Mouse (Mus musculus): ENCODE data around the gene Tmem245. TPM values are rescaled to one million over a fixed set of nuclear protein-coding genes. Genes with fewer than 3 reads are reported as not detected.
"Not testable (repeated sequence)": the region's sequence is repeated elsewhere in the genome, so short reads cannot be mapped to it uniquely, and the experiment has no call there.

The Tmem245 gene
- total RNA-seq, 2 experiments from 2014 or later, result 81.5 to 86.2 TPM

DNA sequence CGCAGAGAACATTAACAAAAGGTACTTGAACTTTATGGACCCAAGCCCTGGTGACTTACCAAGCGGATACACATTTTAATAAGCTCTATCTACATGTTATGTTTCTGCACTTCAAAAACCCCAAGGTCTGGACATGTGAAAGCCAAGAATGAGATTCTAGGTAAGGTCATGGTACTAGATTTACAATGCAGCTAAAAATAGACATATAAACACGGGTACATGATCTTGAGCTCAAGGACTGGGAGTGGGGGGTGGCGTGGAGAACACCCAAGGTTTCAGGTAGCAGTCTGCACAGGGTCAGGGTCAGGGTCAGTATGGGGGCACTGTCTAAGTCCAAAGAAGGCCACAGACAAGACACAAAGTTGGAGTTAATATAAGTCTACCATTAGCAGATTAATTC, 16.9 kb downstream of the Tmem245 start:
- DNase-seq, result peak in 1 of 2 experiments; percentile 40

GRCm38 (mm10) chr4:56926971-56927370, 20.3 kb downstream of the Tmem245 start:
- no peak for DNase-seq

DNA sequence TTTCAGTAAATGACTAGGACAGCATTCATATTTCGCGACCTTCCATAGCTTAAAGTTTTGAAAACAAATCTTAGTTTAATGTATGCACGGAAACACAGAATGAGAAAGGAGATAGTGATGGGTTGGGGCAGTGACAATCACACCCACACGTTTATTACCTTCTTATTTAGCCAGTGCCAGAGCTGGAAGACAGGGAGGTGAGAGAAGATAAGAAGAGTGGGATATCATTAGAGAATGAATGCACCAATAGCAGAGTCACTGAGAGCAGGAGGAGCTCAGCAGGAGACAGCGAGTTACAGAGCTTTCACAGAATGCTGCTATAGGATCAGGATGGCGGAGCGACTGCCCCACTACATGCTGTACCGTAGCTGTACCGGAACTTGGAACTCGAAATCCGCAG, 25.0 kb downstream of the Tmem245 start:
- no peak for DNase-seq

DNA sequence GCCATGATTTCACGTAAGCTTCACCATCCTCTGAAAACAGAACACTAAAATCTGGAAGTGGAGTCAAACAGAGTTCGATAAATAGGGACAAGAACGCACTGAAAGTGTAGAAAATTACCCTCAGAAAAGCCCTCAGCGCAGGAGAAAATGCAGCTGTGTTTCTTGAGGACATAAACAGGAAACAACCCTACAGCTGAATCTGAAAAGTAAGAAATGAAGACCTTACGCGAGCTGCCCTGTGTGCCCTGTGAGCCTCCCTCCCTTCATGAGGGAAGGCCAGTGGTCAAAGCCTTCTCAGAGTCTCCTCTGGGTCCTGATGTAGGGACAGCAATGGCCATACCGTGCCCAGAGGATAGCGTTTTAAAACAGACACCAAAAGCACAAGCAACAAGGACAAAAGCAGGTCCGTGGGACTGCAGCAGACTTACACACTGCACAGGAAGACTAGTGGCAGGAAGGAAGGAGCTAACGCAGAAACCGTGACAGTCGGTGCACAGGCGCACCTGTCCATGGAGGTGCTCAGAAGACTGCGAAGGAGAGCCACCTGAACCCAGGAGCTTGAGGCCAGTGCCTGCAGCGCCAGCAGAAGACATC, 31.4 kb downstream of the Tmem245 start:
- DNase-seq, result no peak

GRCm38 (mm10) chr4:56914761-56915160, 32.5 kb downstream of the Tmem245 start:
- no peak for DNase-seq

- no peak for DNase-seq
Measured at GRCm38 (mm10) chr4:56914338-56914737, 32.9 kb downstream of the Tmem245 start.

- DNase-seq, result no peak
Measured at GRCm38 (mm10) chr4:56912382-56913001, 34.7 kb downstream of the Tmem245 start.

DNA sequence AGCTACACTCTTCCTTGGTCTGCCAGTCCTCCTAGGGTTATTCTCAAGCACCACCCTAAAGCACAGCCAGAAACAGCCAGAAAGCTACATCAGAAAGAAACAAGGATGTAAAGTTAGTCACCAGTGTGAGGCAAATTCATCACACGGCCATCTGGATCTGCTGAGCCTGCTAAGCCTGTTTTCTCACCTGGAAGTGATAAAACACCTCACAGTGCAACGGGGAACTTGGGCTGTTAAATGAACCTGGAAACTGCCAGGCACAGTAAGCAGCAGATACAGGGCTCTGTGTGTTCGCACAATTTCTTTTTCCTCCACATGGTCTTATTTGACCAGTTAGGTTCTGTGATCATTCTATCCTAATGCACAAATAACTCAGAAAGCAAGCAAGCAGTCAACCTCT, 37.7 kb downstream of the Tmem245 start:
- DNase-seq, result no peak

GRCm38 (mm10) chr4:56907671-56908070, 39.6 kb downstream of the Tmem245 start:
- no peak for DNase-seq

GRCm38 (mm10) chr4:56906926-56907325, 40.3 kb downstream of the Tmem245 start:
- no peak for DNase-seq

GRCm38 (mm10) chr4:56905507-56905906, 41.7 kb downstream of the Tmem245 start:
- no peak for DNase-seq

DNA sequence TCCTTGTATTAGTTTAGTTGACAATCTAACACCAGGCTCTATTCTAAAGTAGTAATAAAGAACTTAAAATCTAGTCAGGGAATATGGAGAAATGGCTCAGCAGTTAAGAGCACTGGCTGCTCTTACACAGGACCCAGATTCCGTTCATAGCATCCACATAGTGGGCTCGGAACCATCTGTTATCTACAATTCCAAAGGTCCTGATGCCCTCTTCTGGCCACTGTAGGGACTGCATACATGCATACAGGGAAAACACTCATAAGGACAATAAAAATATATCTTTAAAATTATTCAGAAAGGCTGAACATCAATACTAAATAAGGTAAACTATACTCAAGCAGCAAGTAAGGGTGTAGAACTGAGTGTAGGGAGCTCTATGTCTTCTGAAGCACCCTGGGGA, 45.6 kb downstream of the Tmem245 start:
- DNase-seq, result no peak

DNA sequence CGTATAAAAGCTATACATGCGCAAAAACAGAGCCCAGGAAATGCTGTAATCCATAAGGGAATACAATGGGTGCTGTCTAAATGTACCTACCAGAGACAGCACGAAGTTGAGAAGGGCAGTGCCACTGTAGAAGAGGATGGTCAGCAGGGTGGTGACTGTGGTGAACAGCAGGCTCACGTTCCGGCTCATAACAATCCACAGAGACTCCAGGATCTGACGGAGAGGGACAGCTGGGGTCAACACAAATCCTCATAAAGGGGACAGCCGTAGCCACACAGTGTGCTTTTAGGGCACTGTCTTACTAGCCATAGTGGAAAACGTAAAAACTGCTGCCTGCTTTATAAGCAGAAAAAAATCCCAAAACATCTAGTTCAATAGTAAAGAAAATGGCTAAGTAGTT, 48.0 kb downstream of the Tmem245 start:
- DNase-seq, result no peak

- no peak for DNase-seq
Measured at GRCm38 (mm10) chr4:56897511-56897910, 49.7 kb downstream of the Tmem245 start.

- no peak for DNase-seq
Measured at GRCm38 (mm10) chr4:56894196-56894595, 53.0 kb downstream of the Tmem245 start.

GRCm38 (mm10) chr4:56892501-56893115, 54.6 kb downstream of the Tmem245 start:
- no peak for DNase-seq

DNA sequence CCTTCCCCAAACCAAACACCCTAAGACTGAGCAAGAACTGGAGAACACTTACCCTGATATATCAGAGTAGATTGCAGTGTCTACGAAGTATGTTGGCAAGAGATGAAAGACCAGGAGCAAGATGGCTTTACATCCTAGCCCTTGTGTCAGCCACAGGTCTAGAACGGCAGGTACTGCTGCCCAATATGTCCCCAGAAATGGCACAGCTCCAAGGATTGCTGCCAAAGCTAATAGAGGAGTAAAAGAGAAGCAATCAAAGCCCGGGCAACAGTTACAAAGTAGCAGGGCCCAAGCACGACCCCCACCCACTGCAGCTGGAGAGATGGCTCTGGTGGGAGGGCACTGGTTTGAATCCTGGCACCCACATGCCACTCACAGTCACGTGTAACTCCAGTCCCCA, 58.8 kb downstream of the Tmem245 start:
- DNase-seq, result peak; percentile 33 to 59

GRCm38 (mm10) chr4:56886286-56886979, 60.8 kb downstream of the Tmem245 start:
- no peak for DNase-seq

- DNase-seq, result peak; percentile 66 to 70
Measured at GRCm38 (mm10) chr4:56880036-56880703, 67.1 kb downstream of the Tmem245 start.

DNA sequence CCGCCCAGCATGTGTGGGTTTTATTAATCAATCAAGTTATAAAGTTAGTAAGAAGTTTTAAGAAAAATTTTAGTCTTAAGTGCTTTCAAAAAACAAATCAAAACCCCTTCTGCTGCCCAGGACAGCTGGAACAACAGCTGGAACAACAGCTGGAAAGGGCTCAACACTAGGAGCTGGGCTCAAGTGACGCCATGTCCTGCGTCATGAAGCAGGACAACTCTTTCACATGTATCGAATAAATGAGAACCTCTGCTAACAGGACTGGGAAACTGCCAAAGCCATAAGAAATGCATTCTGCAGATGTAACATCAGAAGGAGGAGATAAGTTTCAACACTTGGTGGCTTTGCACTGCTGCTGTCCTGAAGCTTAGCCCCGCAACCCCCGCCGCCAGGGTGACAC, 68.3 kb downstream of the Tmem245 start:
- peak in 1 of 2 experiments; percentile 18 for DNase-seq

GRCm38 (mm10) chr4:56870541-56870940, 76.7 kb downstream of the Tmem245 start:
- not testable (repeated sequence) for DNase-seq

- DNase-seq, result no peak
Measured at GRCm38 (mm10) chr4:56867761-56868160, 79.5 kb downstream of the Tmem245 start.

- DNase-seq, result peak; percentile 49 to 53
Measured at GRCm38 (mm10) chr4:56865971-56866370, 81.3 kb downstream of the Tmem245 start.

Measured in heart, adult 18-20 months (tissue).